Mouse (Mus musculus): ENCODE measurements around the gene Arid1a. TPM values are rescaled to one million over a fixed set of nuclear protein-coding genes. Genes with fewer than 3 reads are reported as not detected.
A peak's percentile ranks its signal among the peaks of the same experiment; 100 is the strongest.

Arid1a gene
- polyA plus RNA-seq, 1 experiment from 2014 or later = 6.2 TPM

GRCm38 (mm10) chr4:133660193-133661155 lies 96.1 kb downstream of the Arid1a start:
- Histone ChIP-seq H3K36me3 (replicated peaks; ENCODE audit: insufficient read depth, low read length) (peaks cover 10% of the 10 kb centered on the region; the same call in 1 of the 2 replicates), H3K4me2 (ENCODE audit: low read depth, low read length) (peak overlapping the region; percentile 64), H3K27ac (ENCODE audit: low read depth) (peak overlapping the region; percentile 95), H3K4me1 (ENCODE audit: insufficient read depth) (peaks cover 29% of the 10 kb centered on the region), H3K27me3 (ENCODE audit: insufficient read depth, low read length) (no peaks in the 10 kb centered on the region), H3K4me3 (ENCODE audit: low read depth, low read length) (peak overlapping the region; percentile 26), H3K9me3 (ENCODE audit: low read length) (no peaks in the 10 kb centered on the region), H3K9ac (replicated peaks) (peak overlapping the region; percentile 63)
- WGBS (ENCODE audit: insufficient replicate concordance) = 30% methylated on average over 10 of the region's 10 CpGs
- TF ChIP-seq EP300 (IDR thresholded peaks at IDR 0.05; ENCODE audit: low read depth) (no peak), CTCF (IDR thresholded peaks at IDR 0.05; ENCODE audit: low read depth) (no peak)
- ATAC-seq (peak; percentile 50), DNase-seq (peak; percentile 52)

GRCm38 (mm10) chr4:133659497-133660192 lies 96.9 kb downstream of the Arid1a start:
- peak overlapping the region; percentile 95 for H3K27ac ChIP-seq (ENCODE audit: low read depth)
- 15% methylated on average over 15 of the region's 15 CpGs for WGBS (ENCODE audit: insufficient replicate concordance)
- DNase-seq (peak; percentile 65), ATAC-seq (peak; percentile 64)
- H3K4me2 ChIP-seq (ENCODE audit: low read depth, low read length) = peak overlapping the region; percentile 64
- H3K27me3 ChIP-seq (ENCODE audit: insufficient read depth, low read length) = no peaks in the 10 kb centered on the region
- H3K4me3 ChIP-seq (ENCODE audit: low read depth, low read length) = peak overlapping the region; percentile 26
- no peaks in the 10 kb centered on the region for H3K9me3 ChIP-seq (ENCODE audit: low read length)
- H3K9ac ChIP-seq (replicated peaks) = peak overlapping the region; percentile 63
- H3K4me1 ChIP-seq (ENCODE audit: insufficient read depth) = peaks cover 27% of the 10 kb centered on the region
- TF ChIP-seq CTCF (IDR thresholded peaks at IDR 0.05; ENCODE audit: low read depth) (no peak), EP300 (IDR thresholded peaks at IDR 0.05; ENCODE audit: low read depth) (no peak)
- peaks cover 10% of the 10 kb centered on the region; the same call in 1 of the 2 replicates for H3K36me3 ChIP-seq (replicated peaks; ENCODE audit: insufficient read depth, low read length)

GRCm38 (mm10) chr4:133658729-133659128 lies 97.8 kb downstream of the Arid1a start:
- ATAC-seq (no peak), DNase-seq (no peak)
- H3K27ac ChIP-seq (ENCODE audit: low read depth) = peak overlapping the region; percentile 95
- WGBS (ENCODE audit: insufficient replicate concordance) = 35% methylated on average over 2 of the region's 2 CpGs
- H3K36me3 ChIP-seq (replicated peaks; ENCODE audit: insufficient read depth, low read length) = peaks cover 10% of the 10 kb centered on the region; the same call in 1 of the 2 replicates
- H3K9ac ChIP-seq (replicated peaks) = no peak overlapping the region
- peaks cover 27% of the 10 kb centered on the region for H3K4me1 ChIP-seq (ENCODE audit: insufficient read depth)
- H3K27me3 ChIP-seq (ENCODE audit: insufficient read depth, low read length) = no peaks in the 10 kb centered on the region
- no peak overlapping the region for H3K4me3 ChIP-seq (ENCODE audit: low read depth, low read length)
- H3K9me3 ChIP-seq (ENCODE audit: low read length) = no peaks in the 10 kb centered on the region
- TF ChIP-seq CTCF (IDR thresholded peaks at IDR 0.05; ENCODE audit: low read depth) = no peak
- no peak for TF ChIP-seq EP300 (IDR thresholded peaks at IDR 0.05; ENCODE audit: low read depth)
- H3K4me2 ChIP-seq (ENCODE audit: low read depth, low read length) = peak overlapping the region; percentile 64; the same call in 1 of the 2 replicates

- Histone ChIP-seq H3K9me3 (ENCODE audit: low read length) (no peaks in the 10 kb centered on the region), H3K4me2 (ENCODE audit: low read depth, low read length) (no peak overlapping the region), H3K27me3 (ENCODE audit: insufficient read depth, low read length) (no peaks in the 10 kb centered on the region), H3K36me3 (replicated peaks; ENCODE audit: insufficient read depth, low read length) (peaks cover 10% of the 10 kb centered on the region; the same call in 1 of the 2 replicates), H3K27ac (ENCODE audit: low read depth) (0 out of 2 replicates have a peak overlapping the region, but pooled peaks have one; percentile 3), H3K9ac (replicated peaks) (no peak overlapping the region), H3K4me1 (ENCODE audit: insufficient read depth) (peaks cover 27% of the 10 kb centered on the region), H3K4me3 (ENCODE audit: low read depth, low read length) (no peak overlapping the region)
- ATAC-seq (no peak), DNase-seq (no peak)
- 76% methylated on average over 5 of the region's 5 CpGs for WGBS (ENCODE audit: insufficient replicate concordance)
- no peak for TF ChIP-seq EP300 (IDR thresholded peaks at IDR 0.05; ENCODE audit: low read depth)
- TF ChIP-seq CTCF (IDR thresholded peaks at IDR 0.05; ENCODE audit: low read depth) = no peak
Measured at GRCm38 (mm10) chr4:133657829-133658458, 98.6 kb downstream of the Arid1a start.

GRCm38 (mm10) chr4:133656997-133657396 lies 99.6 kb downstream of the Arid1a start:
- Histone ChIP-seq H3K27ac (ENCODE audit: low read depth) (no peak overlapping the region), H3K4me2 (ENCODE audit: low read depth, low read length) (no peak overlapping the region), H3K27me3 (ENCODE audit: insufficient read depth, low read length) (no peaks in the 10 kb centered on the region), H3K36me3 (replicated peaks; ENCODE audit: insufficient read depth, low read length) (peaks cover 3% of the 10 kb centered on the region; the same call in 1 of the 2 replicates), H3K9me3 (ENCODE audit: low read length) (no peaks in the 10 kb centered on the region), H3K4me1 (ENCODE audit: insufficient read depth) (peaks cover 23% of the 10 kb centered on the region), H3K4me3 (ENCODE audit: low read depth, low read length) (no peak overlapping the region), H3K9ac (replicated peaks) (no peak overlapping the region)
- WGBS (ENCODE audit: insufficient replicate concordance) = 36% methylated on average over 4 of the region's 4 CpGs
- DNase-seq (no peak), ATAC-seq (no peak)
- TF ChIP-seq EP300 (IDR thresholded peaks at IDR 0.05; ENCODE audit: low read depth) (no peak), CTCF (IDR thresholded peaks at IDR 0.05; ENCODE audit: low read depth) (no peak)

All from liver, postnatal 0 days (tissue).